Mouse (Mus musculus) layer of hippocampus, adult 9-10 months (tissue): ENCODE results near the gene Pms1.
A peak's percentile ranks its signal among the peaks of the same experiment; 100 is the strongest.
"Not testable (repeated sequence)": the region's sequence is repeated elsewhere in the genome, so short reads cannot be mapped to it uniquely, and the experiment has no call there.

Experiments used
- DNase-seq: peaks from one replicate; pipeline ENCODE4 v3.0.0; 2022; ENCODE audit warnings: low spot score

Gene Pms1

GRCm38 (mm10) chr1:53296581-53297383 lies at the start of gene Pms1, which contains the start of the genes Ormdl1 and Gm28778:
Pms1 (minus strand) TSS chr1:53297018.
Ormdl1 (plus strand) TSS chr1:53297095.
Gm28778 (plus strand) TSS chr1:53297111.
- DNase-seq = peak; percentile 79

GRCm38 (mm10) chr1:53341071-53341470 lies 44.3 kb upstream of the Pms1 start:
- DNase-seq = no peak

GRCm38 (mm10) chr1:53337403-53337802 lies 40.6 kb upstream of the Pms1 start:
- DNase-seq = not testable (repeated sequence)

- DNase-seq = no peak
Observed at GRCm38 (mm10) chr1:53335465-53335864, 38.6 kb upstream of the Pms1 start.

- not testable (repeated sequence) for DNase-seq
Observed at GRCm38 (mm10) chr1:53333527-53333926, 36.7 kb upstream of the Pms1 start.

- DNase-seq = no peak
Observed at GRCm38 (mm10) chr1:53324827-53325494, 28.1 kb upstream of the Pms1 start.

GRCm38 (mm10) chr1:53324277-53324676 lies 27.5 kb upstream of the Pms1 start:
- DNase-seq = no peak

- no peak for DNase-seq
Observed at GRCm38 (mm10) chr1:53323254-53323653, 26.4 kb upstream of the Pms1 start.

GRCm38 (mm10) chr1:53321662-53322344 lies 25.0 kb upstream of the Pms1 start:
- no peak for DNase-seq

- DNase-seq = peak; percentile 60
Observed at GRCm38 (mm10) chr1:53312989-53313967, 16.5 kb upstream of the Pms1 start, which contains the start of gene Osgepl1. Osgepl1 (plus strand) TSS chr1:53313624.

GRCm38 (mm10) chr1:53300506-53300905 lies 3.7 kb upstream of the Pms1 start:
- DNase-seq = no peak

- no peak for DNase-seq
Observed at GRCm38 (mm10) chr1:53291197-53291596, 5.6 kb downstream of the Pms1 start.

- peak; percentile 30 for DNase-seq
Observed at GRCm38 (mm10) chr1:53272646-53273045, 24.2 kb downstream of the Pms1 start.

GRCm38 (mm10) chr1:53269901-53270300 lies 26.9 kb downstream of the Pms1 start:
- DNase-seq = no peak

- DNase-seq = not testable (repeated sequence)
Observed at GRCm38 (mm10) chr1:53264958-53265612, 31.7 kb downstream of the Pms1 start.

- DNase-seq = no peak
Observed at GRCm38 (mm10) chr1:53226063-53226462, 70.8 kb downstream of the Pms1 start.

GRCm38 (mm10) chr1:53225616-53226015 lies 71.2 kb downstream of the Pms1 start:
- DNase-seq = no peak

- no peak for DNase-seq
Observed at GRCm38 (mm10) chr1:53224775-53225174, 72.0 kb downstream of the Pms1 start.

GRCm38 (mm10) chr1:53210136-53210535 lies 86.7 kb downstream of the Pms1 start:
- DNase-seq = no peak

GRCm38 (mm10) chr1:53203902-53204301 lies 92.9 kb downstream of the Pms1 start:
- DNase-seq = no peak
